Mouse (Mus musculus) MEL (cell line): Measurements from ENCODE around the gene Dlg2.

Source experiments
- CTCF ChIP-seq, 3 experiments: IDR thresholded peaks in 2 of 3; conservative IDR thresholded peaks in 1 of 3; 2 replicates each; pipeline ENCODE4 v1.5.1; 2011 to 2012; ENCODE audit warnings: low read length in 3 of 3, low read depth in 2 of 3, mild to moderate bottlenecking in 2 of 3, improper control_type of control experiment in 1 of 3, inconsistent platforms in 1 of 3, mixed read lengths in 1 of 3, moderate library complexity in 1 of 3; ENCODE audit not compliant: control insufficient read depth in 1 of 3, insufficient read depth in 1 of 3, poor library complexity in 1 of 3, severe bottlenecking in 1 of 3
- GATA1 ChIP-seq: IDR thresholded peaks from 2 replicates; pipeline ENCODE4 v1.6.1; 2011; ENCODE audit warnings: low read depth, low read length, improper control_type of control experiment
- MAX ChIP-seq: IDR thresholded peaks from 2 replicates; pipeline ENCODE4 v1.6.1; 2011; ENCODE audit warnings: low read length, improper control_type of control experiment
- TAL1 ChIP-seq: IDR thresholded peaks from 2 replicates; pipeline ENCODE4 v1.6.1; 2012; ENCODE audit warnings: mild to moderate bottlenecking, inconsistent platforms, low read length, moderate library complexity, mixed read lengths

DNA sequence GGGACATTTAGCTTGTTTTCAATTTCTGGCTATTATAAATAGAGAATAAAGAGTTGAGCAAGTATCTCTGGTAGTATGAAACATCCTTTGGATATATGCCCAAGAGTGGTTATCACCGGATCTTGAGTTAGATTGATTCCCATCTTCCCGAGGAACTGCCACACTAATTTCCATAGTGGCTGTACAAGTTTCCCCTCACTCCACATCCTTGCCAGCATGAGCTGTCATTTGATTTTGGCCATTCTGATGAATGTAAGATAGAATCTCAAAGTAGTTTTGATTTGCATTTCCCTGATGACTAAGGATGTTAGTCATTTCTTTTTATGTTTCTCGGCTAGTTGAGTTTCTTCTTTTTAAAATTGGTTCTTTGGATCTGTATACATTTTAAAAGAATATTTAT lies 154.1 kb downstream of the Dlg2 start:
- TF ChIP-seq CTCF (IDR thresholded peaks at IDR 0.05 in 2 of 3, conservative IDR thresholded peaks at IDR 0.05 in 1 of 3; ENCODE audit: control insufficient read depth in 1 of 3, insufficient read depth in 1 of 3, low read depth in 2 of 3, low read length in 3 of 3, poor library complexity in 1 of 3, severe bottlenecking in 1 of 3): no peak
- TF ChIP-seq GATA1: no peak
- TF ChIP-seq MAX: no peak
- TF ChIP-seq TAL1: no peak
